Mouse (Mus musculus): ENCODE measurements around the gene Tent5c. TPM values are rescaled to one million over a fixed set of nuclear protein-coding genes. Genes with fewer than 3 reads are reported as not detected.
"Not testable (repeated sequence)": the region's sequence is repeated elsewhere in the genome, so short reads cannot be mapped to it uniquely, and the experiment has no call there.

Tent5c gene
- polyA plus RNA-seq, 2 experiments = 3.9 to 8.7 TPM

DNA sequence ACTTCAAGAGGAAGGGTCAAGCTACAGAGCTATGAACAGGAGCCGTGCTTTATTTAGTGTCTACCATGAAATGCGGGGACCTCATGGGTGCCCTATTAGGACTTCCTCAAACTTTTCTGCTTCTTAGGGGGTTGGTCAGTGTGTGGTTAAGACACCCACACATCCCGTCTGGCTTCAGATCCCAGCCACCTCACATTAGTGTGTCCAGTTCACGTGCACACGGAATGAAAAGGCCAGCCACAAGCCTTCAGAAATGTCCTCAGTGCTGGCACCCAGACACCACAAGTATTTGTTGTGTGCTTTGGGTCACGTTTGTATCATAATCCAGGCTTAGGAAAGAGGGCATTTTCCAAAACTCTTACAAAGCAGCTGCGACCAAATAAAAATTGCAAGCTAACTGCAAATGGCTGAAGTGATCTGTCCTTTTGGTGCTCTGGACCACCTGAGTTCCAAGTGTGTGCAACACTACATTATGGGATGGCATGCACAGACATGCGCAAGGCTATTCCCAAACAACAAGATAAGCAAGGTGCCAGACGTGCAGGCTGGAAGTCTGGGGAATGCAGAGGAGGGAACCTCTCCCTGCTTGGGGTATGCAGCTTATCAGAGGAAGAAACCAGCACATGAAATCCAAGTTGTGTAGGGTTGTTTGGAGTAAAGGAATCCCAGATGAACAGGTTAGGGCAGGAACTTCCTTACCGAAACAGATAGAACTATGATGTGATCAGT lies 69.0 kb downstream of the Tent5c start:
- DNase-seq (ENCODE audit: low spot score) (no peak), ATAC-seq (ENCODE audit: low FRiP score, low read depth) (no peak)
- Histone ChIP-seq H3K4me3 (replicated peaks; ENCODE audit: low read length) (no peak overlapping the region), H3K9ac (ENCODE audit: low read depth, low read length, severe bottlenecking) (no peak overlapping the region), H3K36me3 (ENCODE audit: control insufficient read depth, insufficient read depth, low read length) (no peaks in the 10 kb centered on the region), H3K4me1 (ENCODE audit: control insufficient read depth, insufficient read depth, low read length) (peaks cover 6% of the 10 kb centered on the region), H3K9me3 (ENCODE audit: control insufficient read depth, low read length) (no peaks in the 10 kb centered on the region), H3K4me2 (replicated peaks; ENCODE audit: low read depth, low read length, severe bottlenecking) (no peak overlapping the region), H3K27ac (replicated peaks; ENCODE audit: low read depth, low read length) (no peak overlapping the region), H3K27me3 (ENCODE audit: control insufficient read depth, insufficient read depth, low read length) (no peaks in the 10 kb centered on the region)
- TF ChIP-seq POLR2A (IDR thresholded peaks at IDR 0.05; ENCODE audit: borderline replicate concordance, extremely low read depth, insufficient read depth, insufficient read length) = no peak
- 80% methylated on average over 10 of the region's 10 CpGs for WGBS

- Histone ChIP-seq H3K27me3 (ENCODE audit: control insufficient read depth, insufficient read depth, low read length) (no peaks in the 10 kb centered on the region), H3K9ac (ENCODE audit: low read depth, low read length, severe bottlenecking) (no peak overlapping the region), H3K36me3 (ENCODE audit: control insufficient read depth, insufficient read depth, low read length) (no peaks in the 10 kb centered on the region), H3K4me1 (ENCODE audit: control insufficient read depth, insufficient read depth, low read length) (peaks cover 6% of the 10 kb centered on the region), H3K27ac (replicated peaks; ENCODE audit: low read depth, low read length) (no peak overlapping the region), H3K4me2 (replicated peaks; ENCODE audit: low read depth, low read length, severe bottlenecking) (no peak overlapping the region), H3K4me3 (replicated peaks; ENCODE audit: low read length) (no peak overlapping the region), H3K9me3 (ENCODE audit: control insufficient read depth, low read length) (no peaks in the 10 kb centered on the region)
- no peak for TF ChIP-seq POLR2A (IDR thresholded peaks at IDR 0.05; ENCODE audit: borderline replicate concordance, extremely low read depth, insufficient read depth, insufficient read length)
- WGBS = 45% methylated on average over 1 of the region's 1 CpGs
- DNase-seq (ENCODE audit: low spot score) = no peak
- ATAC-seq (ENCODE audit: low FRiP score, low read depth) = no peak
Observed at GRCm38 (mm10) chr3:100418387-100418786, 70.7 kb downstream of the Tent5c start.

GRCm38 (mm10) chr3:100417772-100418311 lies 71.3 kb downstream of the Tent5c start:
- Histone ChIP-seq H3K9me3 (ENCODE audit: control insufficient read depth, low read length) (no peaks in the 10 kb centered on the region), H3K4me3 (replicated peaks; ENCODE audit: low read length) (no peak overlapping the region), H3K36me3 (ENCODE audit: control insufficient read depth, insufficient read depth, low read length) (no peaks in the 10 kb centered on the region), H3K27ac (replicated peaks; ENCODE audit: low read depth, low read length) (no peak overlapping the region), H3K4me1 (ENCODE audit: control insufficient read depth, insufficient read depth, low read length) (peaks cover 6% of the 10 kb centered on the region), H3K4me2 (replicated peaks; ENCODE audit: low read depth, low read length, severe bottlenecking) (no peak overlapping the region), H3K9ac (ENCODE audit: low read depth, low read length, severe bottlenecking) (no peak overlapping the region), H3K27me3 (ENCODE audit: control insufficient read depth, insufficient read depth, low read length) (no peaks in the 10 kb centered on the region)
- 24% methylated on average over 10 of the region's 10 CpGs for WGBS
- TF ChIP-seq POLR2A (IDR thresholded peaks at IDR 0.05; ENCODE audit: borderline replicate concordance, extremely low read depth, insufficient read depth, insufficient read length) = no peak
- ATAC-seq (ENCODE audit: low FRiP score, low read depth) (0 out of 2 replicates have a peak, but pooled peaks have one; percentile 34), DNase-seq (ENCODE audit: low spot score) (peak; percentile 47)

GRCm38 (mm10) chr3:100415671-100416070 lies 73.5 kb downstream of the Tent5c start:
- H3K9ac ChIP-seq (ENCODE audit: low read depth, low read length, severe bottlenecking) = no peak overlapping the region
- DNase-seq (ENCODE audit: low spot score) (no peak), ATAC-seq (ENCODE audit: low FRiP score, low read depth) (no peak)
- no peaks in the 10 kb centered on the region for H3K27me3 ChIP-seq (ENCODE audit: control insufficient read depth, insufficient read depth, low read length)
- 78% methylated on average over 5 of the region's 5 CpGs for WGBS
- H3K9me3 ChIP-seq (ENCODE audit: control insufficient read depth, low read length) = no peaks in the 10 kb centered on the region
- no peak overlapping the region for H3K4me3 ChIP-seq (replicated peaks; ENCODE audit: low read length)
- TF ChIP-seq POLR2A (IDR thresholded peaks at IDR 0.05; ENCODE audit: borderline replicate concordance, extremely low read depth, insufficient read depth, insufficient read length) = no peak
- no peak overlapping the region for H3K27ac ChIP-seq (replicated peaks; ENCODE audit: low read depth, low read length)
- no peak overlapping the region for H3K4me2 ChIP-seq (replicated peaks; ENCODE audit: low read depth, low read length, severe bottlenecking)
- peaks cover 6% of the 10 kb centered on the region for H3K4me1 ChIP-seq (ENCODE audit: control insufficient read depth, insufficient read depth, low read length)
- H3K36me3 ChIP-seq (ENCODE audit: control insufficient read depth, insufficient read depth, low read length) = no peaks in the 10 kb centered on the region

- H3K9me3 ChIP-seq (ENCODE audit: control insufficient read depth, low read length); H3K9ac ChIP-seq (ENCODE audit: low read depth, low read length, severe bottlenecking); H3K4me1 ChIP-seq (ENCODE audit: control insufficient read depth, insufficient read depth, low read length); DNase-seq (ENCODE audit: low spot score); H3K27me3 ChIP-seq (ENCODE audit: control insufficient read depth, insufficient read depth, low read length); H3K4me3 ChIP-seq (replicated peaks; ENCODE audit: low read length); H3K36me3 ChIP-seq (ENCODE audit: control insufficient read depth, insufficient read depth, low read length); H3K27ac ChIP-seq (replicated peaks; ENCODE audit: low read depth, low read length); H3K4me2 ChIP-seq (replicated peaks; ENCODE audit: low read depth, low read length, severe bottlenecking); ATAC-seq (ENCODE audit: low FRiP score, low read depth): not testable (repeated sequence)
- 95% methylated on average over 3 of the region's 3 CpGs for WGBS
Observed at GRCm38 (mm10) chr3:100413586-100413985, 75.5 kb downstream of the Tent5c start.

All from limb, embryonic 14.5 days (tissue).